Mouse (Mus musculus) ovary, adult 18-20 months (tissue): ENCODE measurements around the gene Ctdsp2.

Experiments used
- DNase-seq: peaks from one replicate; pipeline ENCODE4 v3.0.0; 2022; ENCODE audit warnings: low spot score, mixed read lengths

Ctdsp2 gene

GRCm38 (mm10) chr10:127042468-127043115 lies 64.1 kb downstream of the Ctdsp2 start:
- no peak for DNase-seq

DNA sequence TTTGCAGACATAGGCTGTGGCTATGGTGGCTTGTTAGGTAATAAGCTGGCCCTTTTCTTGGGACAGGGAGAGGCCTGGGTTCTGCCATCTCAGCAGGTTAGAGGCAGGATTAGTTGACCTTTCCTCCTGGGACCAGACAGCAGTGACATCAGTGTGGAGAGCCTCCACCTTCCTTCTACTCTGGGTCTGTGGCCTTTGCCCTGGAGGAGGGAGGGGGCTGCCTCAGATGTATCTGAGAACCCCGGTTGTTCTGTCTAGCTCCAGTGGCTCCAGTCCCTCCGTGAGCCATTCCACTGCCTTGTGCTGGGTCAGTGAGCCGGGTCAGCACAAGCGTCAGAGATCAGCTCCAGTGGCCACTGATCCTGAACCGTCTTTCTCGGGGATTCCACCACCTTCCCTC lies 64.7 kb downstream of the Ctdsp2 start:
- no peak for DNase-seq

DNA sequence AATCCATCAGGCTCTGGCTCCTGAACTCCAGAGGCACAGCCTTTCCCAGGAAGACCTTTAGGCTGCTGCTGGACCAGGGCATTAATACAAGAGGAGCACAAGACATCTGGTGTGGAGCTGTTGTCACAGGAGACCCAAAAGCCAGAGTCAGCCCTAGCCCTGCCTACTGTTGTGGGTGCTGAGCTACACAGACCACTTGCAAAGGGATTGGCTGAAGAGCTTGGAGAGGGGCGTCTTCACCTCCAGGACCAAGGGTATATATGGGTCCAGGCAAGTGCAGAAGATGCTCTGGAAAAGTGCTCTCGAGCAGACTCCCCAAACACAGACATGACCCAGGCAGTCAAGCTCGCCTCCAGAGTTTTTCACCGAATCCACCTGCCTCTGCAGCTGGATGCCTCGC lies 69.4 kb downstream of the Ctdsp2 start, which contains the start of gene Cyp27b1:
Gene Cyp27b1, plus strand, starts transcription at position 297 of the 400 bp plus-strand sequence.
- DNase-seq: no peak

- no peak for DNase-seq
Observed at GRCm38 (mm10) chr10:127048608-127049394, 70.3 kb downstream of the Ctdsp2 start.
